Mouse (Mus musculus) lung, embryonic 14.5 days (tissue): Measurements from ENCODE around the gene Tpcn1. TPM values are rescaled to one million over a fixed set of nuclear protein-coding genes. Genes with fewer than 3 reads are reported as not detected.

Source experiments
- ATAC-seq: fragments of 200-750 bp; cut with Nextera tagmentation; 2 replicates; pipeline ENCODE4 v1.8.0; 2017; ENCODE audit warnings: mild to moderate bottlenecking, moderate TSS enrichment, moderate library complexity; ENCODE audit not compliant: insufficient read depth
- DNase-seq: peaks from one replicate; pipeline ENCODE4 v3.0.0-alpha.2; 2015
- H3K27ac ChIP-seq: fragments of 300-500 bp; sonication (generic); 2 replicates; pipeline ENCODE4 v1.5.1; 2014; ENCODE audit warnings: low read depth, mild to moderate bottlenecking, moderate library complexity
- H3K27me3 ChIP-seq: fragments of 300-500 bp; sonication (generic); 2 replicates; pipeline ENCODE4 v1.6.1; 2014; ENCODE audit warnings: low read length, control low read depth; ENCODE audit not compliant: insufficient read depth
- H3K36me3 ChIP-seq: fragments of 300-500 bp; sonication (generic); 2 replicates; pipeline ENCODE4 v1.6.1; 2014; ENCODE audit warnings: control low read depth; ENCODE audit not compliant: insufficient read depth
- H3K4me1 ChIP-seq: fragments of 300-500 bp; sonication (generic); 2 replicates; pipeline ENCODE4 v1.6.1; 2014; ENCODE audit warnings: antibody characterized with exemption, control low read depth; ENCODE audit not compliant: insufficient read depth
- H3K4me2 ChIP-seq: fragments of 300-500 bp; sonication (generic); 2 replicates; pipeline ENCODE4 v1.6.1; 2014; ENCODE audit warnings: mild to moderate bottlenecking
- H3K4me3 ChIP-seq: fragments of 300-500 bp; sonication (generic); 2 replicates; pipeline ENCODE4 v1.5.1; 2014; ENCODE audit warnings: low read depth, low read length
- H3K9ac ChIP-seq: fragments of 300-500 bp; sonication (generic); 2 replicates; pipeline ENCODE4 v1.6.1; 2014
- H3K9me3 ChIP-seq: fragments of 300-500 bp; sonication (generic); 2 replicates; pipeline ENCODE4 v1.6.1; 2016; ENCODE audit warnings: low read depth, low read length, control low read depth
- CTCF ChIP-seq: IDR thresholded peaks from 2 replicates; pipeline ENCODE4 v1.5.1; 2016; ENCODE audit warnings: antibody characterized with exemption, low read depth
- WGBS: fragments of 180-500 bp; shearing (Covaris S2); extraction: QIAGEN DNeasy Blood & Tissue Kit; methylation state at CpG from one replicate; pipeline ENCODE4 v1.1.7; 2014; 5-methylcytosine and 5-hydroxymethylcytosine counted together
- polyA plus RNA-seq: library from polyadenylated mRNA; unstranded; fragments of >200 nt; fragmentation: Nextera tagmentation; extraction: Ambion mirVana; gene quantifications from 2 replicates; pipeline ENCODE4 v1.2.1, GENCODE M21; 2014

Tpcn1 gene
- polyA plus RNA-seq, 1 experiment from 2014 or later = 16.5 TPM

- 70% methylated on average over 11 of the region's 11 CpGs for WGBS
- DNase-seq = no peak
- Histone ChIP-seq H3K4me3 (no peak overlapping the region), H3K9me3 (no peaks in the 10 kb centered on the region), H3K27me3 (no peaks in the 10 kb centered on the region), H3K4me1 (peaks cover 54% of the 10 kb centered on the region), H3K9ac (no peak overlapping the region), H3K4me2 (no peak overlapping the region), H3K27ac (peak overlapping the region; percentile 80), H3K36me3 (peaks cover 8% of the 10 kb centered on the region; the same call in 1 of the 2 replicates)
- no peak for ATAC-seq
- TF ChIP-seq CTCF = no peak
Observed at GRCm38 (mm10) chr5:120570289-120570897, 18.1 kb downstream of the Tpcn1 start.

GRCm38 (mm10) chr5:120569791-120570190 lies 18.7 kb downstream of the Tpcn1 start:
- no peaks in the 10 kb centered on the region for H3K9me3 ChIP-seq
- no peak for TF ChIP-seq CTCF
- 0 out of 2 replicates have a peak overlapping the region, but pooled peaks have one; percentile 3 for H3K27ac ChIP-seq
- peak; percentile 57 for DNase-seq
- H3K4me2 ChIP-seq = no peak overlapping the region
- peaks cover 7% of the 10 kb centered on the region; the same call in 1 of the 2 replicates for H3K36me3 ChIP-seq
- no peaks in the 10 kb centered on the region for H3K27me3 ChIP-seq
- H3K9ac ChIP-seq = no peak overlapping the region
- H3K4me3 ChIP-seq = no peak overlapping the region
- peaks cover 60% of the 10 kb centered on the region for H3K4me1 ChIP-seq
- ATAC-seq = no peak
- WGBS = 54% methylated on average over 3 of the region's 3 CpGs

- Histone ChIP-seq H3K27me3 (no peaks in the 10 kb centered on the region), H3K27ac (peak overlapping the region; percentile 15; the same call in 1 of the 2 replicates), H3K4me1 (peaks cover 66% of the 10 kb centered on the region), H3K36me3 (no peaks in the 10 kb centered on the region; the same call in 1 of the 2 replicates), H3K4me2 (no peak overlapping the region), H3K9ac (no peak overlapping the region), H3K4me3 (no peak overlapping the region), H3K9me3 (no peaks in the 10 kb centered on the region)
- ATAC-seq (no peak), DNase-seq (no peak)
- 63% methylated on average over 4 of the region's 4 CpGs for WGBS
- TF ChIP-seq CTCF = no peak
Observed at GRCm38 (mm10) chr5:120568964-120569363, 19.5 kb downstream of the Tpcn1 start.

- no peak for ATAC-seq
- no peak overlapping the region for H3K4me3 ChIP-seq
- no peaks in the 10 kb centered on the region for H3K27me3 ChIP-seq
- no peak for TF ChIP-seq CTCF
- WGBS = 54% methylated on average over 9 of the region's 9 CpGs
- peak; percentile 53 for DNase-seq
- no peak overlapping the region for H3K4me2 ChIP-seq
- H3K27ac ChIP-seq = peak overlapping the region; percentile 82; the same call in 1 of the 2 replicates
- no peaks in the 10 kb centered on the region for H3K9me3 ChIP-seq
- H3K4me1 ChIP-seq = peaks cover 72% of the 10 kb centered on the region
- H3K9ac ChIP-seq = no peak overlapping the region
- H3K36me3 ChIP-seq = no peaks in the 10 kb centered on the region; the same call in 1 of the 2 replicates
Observed at GRCm38 (mm10) chr5:120568336-120568768, 20.1 kb downstream of the Tpcn1 start.

GRCm38 (mm10) chr5:120567761-120568211 lies 20.7 kb downstream of the Tpcn1 start:
- Histone ChIP-seq H3K27ac (peak overlapping the region; percentile 82), H3K9me3 (no peaks in the 10 kb centered on the region), H3K4me2 (no peak overlapping the region), H3K27me3 (no peaks in the 10 kb centered on the region), H3K4me1 (peaks cover 78% of the 10 kb centered on the region), H3K9ac (no peak overlapping the region), H3K4me3 (no peak overlapping the region), H3K36me3 (no peaks in the 10 kb centered on the region; the same call in 1 of the 2 replicates)
- ATAC-seq = no peak
- WGBS = 61% methylated on average over 14 of the region's 14 CpGs
- peak; percentile 19 for DNase-seq
- no peak for TF ChIP-seq CTCF

GRCm38 (mm10) chr5:120567253-120567701 lies 21.2 kb downstream of the Tpcn1 start:
- peak; percentile 83 for DNase-seq
- Histone ChIP-seq H3K9me3 (no peaks in the 10 kb centered on the region), H3K27ac (peak overlapping the region; percentile 82), H3K27me3 (no peaks in the 10 kb centered on the region), H3K36me3 (no peaks in the 10 kb centered on the region; the same call in 1 of the 2 replicates), H3K4me3 (no peak overlapping the region), H3K4me1 (peaks cover 80% of the 10 kb centered on the region), H3K4me2 (0 out of 2 replicates have a peak overlapping the region, but pooled peaks have one; percentile 16), H3K9ac (no peak overlapping the region)
- 27% methylated on average over 21 of the region's 21 CpGs for WGBS
- no peak for TF ChIP-seq CTCF
- ATAC-seq = peak; percentile 38; the same call in 1 of the 2 replicates

GRCm38 (mm10) chr5:120566681-120567252 lies 21.7 kb downstream of the Tpcn1 start:
- 44% methylated on average over 9 of the region's 9 CpGs for WGBS
- Histone ChIP-seq H3K27me3 (no peaks in the 10 kb centered on the region), H3K27ac (peak overlapping the region; percentile 82), H3K9ac (no peak overlapping the region), H3K36me3 (no peaks in the 10 kb centered on the region; the same call in 1 of the 2 replicates), H3K4me2 (no peak overlapping the region), H3K4me1 (peaks cover 79% of the 10 kb centered on the region), H3K4me3 (no peak overlapping the region), H3K9me3 (no peaks in the 10 kb centered on the region)
- TF ChIP-seq CTCF = no peak
- DNase-seq (peak; percentile 54), ATAC-seq (no peak)
